Mouse (Mus musculus) cerebellum, adult 2 months (tissue): ENCODE data around the gene Eef1a2. TPM values are rescaled to one million over a fixed set of nuclear protein-coding genes. Genes with fewer than 3 reads are reported as not detected.
"Not testable (repeated sequence)": the region's sequence is repeated elsewhere in the genome, so short reads cannot be mapped to it uniquely, and the experiment has no call there.

Source experiments
- DNase-seq, 2 experiments: peaks; one replicate each; pipeline ENCODE4 v3.0.0; 2021
- H3K27ac ChIP-seq: fragments of 200-500 bp; 2 replicates; pipeline ENCODE4 v1.5.1; 2012; ENCODE audit warnings: low read length, control low read depth, inconsistent platforms; ENCODE audit not compliant: insufficient read depth
- H3K27me3 ChIP-seq: fragments of 200-500 bp; 2 replicates; pipeline ENCODE4 v1.6.1; 2012; ENCODE audit warnings: inconsistent platforms, mild to moderate bottlenecking, low read length, moderate library complexity; ENCODE audit not compliant: control insufficient read depth, insufficient read depth
- H3K4me1 ChIP-seq: fragments of 200-500 bp; 2 replicates; pipeline ENCODE4 v1.6.1; 2011; ENCODE audit warnings: low read length; ENCODE audit not compliant: control insufficient read depth, insufficient read depth
- H3K4me3 ChIP-seq: fragments of 200-500 bp; replicated peaks from 2 replicates; pipeline ENCODE3; 2011; ENCODE audit warnings: mild to moderate bottlenecking, low read depth, low read length, control low read depth; ENCODE audit not compliant: insufficient read depth
- CTCF ChIP-seq: fragments of 200-500 bp; IDR thresholded peaks from 2 replicates; pipeline ENCODE4 v1.5.1; 2011; ENCODE audit warnings: low read depth, mild to moderate bottlenecking, control low read depth, low read length, moderate library complexity, borderline replicate concordance; ENCODE audit not compliant: insufficient read depth
- POLR2A ChIP-seq: fragments of 200-500 bp; IDR thresholded peaks from 2 replicates; pipeline ENCODE4 v1.6.1; 2011; ENCODE audit warnings: low read length, control low read depth, borderline replicate concordance; ENCODE audit not compliant: insufficient read depth
- WGBS: fragments of 180-500 bp; shearing (Covaris S2); methylation state at CpG from one replicate; pipeline ENCODE4 v1.1.7; 2018; 5-methylcytosine and 5-hydroxymethylcytosine counted together
- polyA plus RNA-seq: library from polyadenylated mRNA; depleted of rRNA; stranded (reverse); fragments of >200 nt; gene quantifications from 2 replicates; pipeline ENCODE4 v1.2.3, GENCODE M21; 2012

Eef1a2 gene
- polyA plus RNA-seq, 1 experiment: 1,226 TPM

DNA sequence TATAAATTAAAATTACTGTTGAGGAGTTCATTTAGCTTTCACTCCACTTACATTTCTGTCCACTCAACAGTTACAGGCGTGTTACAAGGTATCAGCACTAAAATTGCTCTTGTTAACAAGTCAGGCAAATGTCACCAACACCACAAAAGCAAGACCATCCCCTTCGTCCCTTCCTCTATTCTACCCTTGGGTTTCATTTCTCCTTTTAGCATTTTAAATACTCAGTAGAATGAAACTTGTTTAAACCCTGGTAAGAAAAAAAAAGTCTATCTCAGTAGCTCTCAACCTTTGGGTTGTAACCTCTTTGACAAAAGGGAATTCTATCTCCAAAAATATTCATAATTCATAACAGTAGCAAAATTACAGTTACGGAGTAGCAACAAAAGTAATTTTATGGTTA lies 36.2 kb upstream of the Eef1a2 start:
- 80% methylated on average over 3 of the region's 3 CpGs for WGBS
- Histone ChIP-seq H3K27ac (no peak overlapping the region), H3K4me1 (peaks cover 4% of the 10 kb centered on the region; the same call in 1 of the 2 replicates), H3K4me3 (no peak overlapping the region), H3K27me3 (no peaks in the 10 kb centered on the region)
- TF ChIP-seq CTCF (no peak), POLR2A (no peak)
- no peak for DNase-seq

- Histone ChIP-seq H3K27me3 (no peaks in the 10 kb centered on the region), H3K4me1 (peaks cover 4% of the 10 kb centered on the region; the same call in 1 of the 2 replicates), H3K4me3 (no peak overlapping the region), H3K27ac (no peak overlapping the region)
- DNase-seq: no peak
- 43% methylated on average over 4 of the region's 4 CpGs for WGBS
- TF ChIP-seq POLR2A (no peak), CTCF (no peak)
Observed at GRCm38 (mm10) chr2:181191936-181192335, 35.1 kb upstream of the Eef1a2 start.

- H3K4me1 ChIP-seq, DNase-seq: not testable (repeated sequence)
- 60% methylated on average over 4 of the region's 4 CpGs for WGBS
Observed at GRCm38 (mm10) chr2:181191385-181191784, 34.6 kb upstream of the Eef1a2 start.

GRCm38 (mm10) chr2:181189321-181189720 lies 32.5 kb upstream of the Eef1a2 start:
- WGBS: 89% methylated on average over 1 of the region's 1 CpGs
- no peaks in the 10 kb centered on the region for H3K27me3 ChIP-seq
- H3K27ac ChIP-seq: no peak overlapping the region
- TF ChIP-seq POLR2A (no peak), CTCF (no peak)
- DNase-seq: no peak
- peaks cover 4% of the 10 kb centered on the region; the same call in 1 of the 2 replicates for H3K4me1 ChIP-seq
- no peak overlapping the region for H3K4me3 ChIP-seq

More at GRCm38 (mm10) chr2:181191385-181191784, 34.6 kb upstream of the Eef1a2 start:
- not testable (repeated sequence) for H3K27me3 ChIP-seq, H3K4me3 ChIP-seq, H3K27ac ChIP-seq

DNA sequence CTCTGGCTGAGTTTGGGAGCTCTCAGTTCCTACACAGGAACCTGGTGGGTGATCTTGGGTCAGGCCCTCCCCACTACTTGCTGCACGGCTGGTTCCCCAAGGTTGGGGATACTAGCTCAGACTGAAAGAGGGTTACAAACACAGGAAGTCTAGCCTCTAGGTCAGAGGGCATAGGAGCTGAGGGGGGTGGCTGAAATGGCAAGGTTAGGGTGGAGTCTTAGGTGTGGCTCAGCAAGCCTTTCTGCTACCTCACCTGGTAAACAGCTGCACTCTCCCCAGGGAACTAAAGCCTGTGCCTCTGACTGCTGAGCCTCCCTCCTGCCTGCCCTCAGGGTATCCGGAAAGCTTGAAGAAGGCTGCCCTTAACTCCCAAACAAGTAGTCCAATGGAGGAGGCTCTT lies 31.9 kb upstream of the Eef1a2 start:
- peak in 1 of 2 experiments; percentile 15 for DNase-seq
- H3K27ac ChIP-seq: peak overlapping the region; percentile 26; the same call in 1 of the 2 replicates
- WGBS: 51% methylated on average over 2 of the region's 2 CpGs
- TF ChIP-seq CTCF: no peak
- no peak for TF ChIP-seq POLR2A
- H3K4me1 ChIP-seq: peaks cover 4% of the 10 kb centered on the region; the same call in 1 of the 2 replicates
- H3K4me3 ChIP-seq: no peak overlapping the region
- H3K27me3 ChIP-seq: no peaks in the 10 kb centered on the region

GRCm38 (mm10) chr2:181187121-181188000 lies 30.5 kb upstream of the Eef1a2 start, which contains the start of gene Ppdpf:
Gene Ppdpf (plus strand): TSS chr2:181187247.
- under 1% methylated on average over 64 of the region's 64 CpGs for WGBS
- DNase-seq: peak; percentile 88
- TF ChIP-seq CTCF (no peak), POLR2A (peak; percentile 56; the same call in 1 of the 2 replicates)
- peak within 1 kb of the TSS; percentile 81 for H3K27ac ChIP-seq
- H3K4me1 ChIP-seq: peaks cover 4% of the 10 kb centered on the region; the same call in 1 of the 2 replicates
- H3K4me3 ChIP-seq: peak within 1 kb of the TSS; percentile 76
- H3K27me3 ChIP-seq: no peaks in the 10 kb centered on the region

GRCm38 (mm10) chr2:181186635-181187034 lies 29.8 kb upstream of the Eef1a2 start:
- H3K27ac ChIP-seq: peak overlapping the region; percentile 81
- no peaks in the 10 kb centered on the region for H3K27me3 ChIP-seq
- TF ChIP-seq CTCF (peak; percentile 95), POLR2A (peak; percentile 38; the same call in 1 of the 2 replicates)
- WGBS: under 1% methylated on average over 14 of the region's 14 CpGs
- H3K4me3 ChIP-seq: peak overlapping the region; percentile 76
- DNase-seq: peak; percentile 90 to 93
- H3K4me1 ChIP-seq: peaks cover 4% of the 10 kb centered on the region; the same call in 1 of the 2 replicates

DNA sequence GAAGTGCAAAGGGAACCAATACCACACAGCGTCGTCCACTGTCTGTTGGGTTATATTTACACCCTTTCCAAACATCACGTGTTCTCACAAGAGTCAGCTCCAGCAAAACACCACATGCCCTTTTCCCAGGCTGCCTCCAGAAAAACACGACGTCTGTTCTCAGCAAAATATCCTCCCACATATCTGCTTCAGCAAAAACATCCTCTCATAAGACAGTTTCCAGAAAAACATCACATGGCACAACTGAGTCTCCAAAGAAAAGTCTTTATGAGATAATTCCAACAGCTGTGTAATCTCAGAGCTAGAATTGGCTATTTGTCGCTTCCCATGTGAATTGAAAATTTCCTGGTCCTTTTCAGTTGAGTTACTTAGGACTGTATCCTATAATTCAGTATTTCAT lies 24.1 kb upstream of the Eef1a2 start:
- no peaks in the 10 kb centered on the region for H3K4me1 ChIP-seq
- H3K27me3 ChIP-seq: no peaks in the 10 kb centered on the region
- no peak overlapping the region for H3K4me3 ChIP-seq
- TF ChIP-seq POLR2A: no peak
- no peak for TF ChIP-seq CTCF
- no peak for DNase-seq
- no peak overlapping the region for H3K27ac ChIP-seq
- 89% methylated on average over 6 of the region's 6 CpGs for WGBS
